Mouse (Mus musculus) lung, adult 2 months (tissue): ENCODE measurements at regions not wholly inside any gene's neighbourhood (a gene's known extent, or its start where the extent isn't known, plus 50 kb on each side); places are given as distances from the start of the nearest gene placed in this dataset.

Source experiments
- CTCF ChIP-seq: fragments of 200-500 bp; IDR thresholded peaks from 2 replicates; pipeline ENCODE4 v1.5.1; 2011; ENCODE audit warnings: mild to moderate bottlenecking, low read length, control low read depth; ENCODE audit not compliant: insufficient read depth
- POLR2A ChIP-seq: fragments of 200-500 bp; IDR thresholded peaks from 2 replicates; pipeline ENCODE4 v1.6.1; 2011; ENCODE audit warnings: low read depth, mild to moderate bottlenecking, control low read depth, low read length, borderline replicate concordance; ENCODE audit errors: extremely low read depth

DNA sequence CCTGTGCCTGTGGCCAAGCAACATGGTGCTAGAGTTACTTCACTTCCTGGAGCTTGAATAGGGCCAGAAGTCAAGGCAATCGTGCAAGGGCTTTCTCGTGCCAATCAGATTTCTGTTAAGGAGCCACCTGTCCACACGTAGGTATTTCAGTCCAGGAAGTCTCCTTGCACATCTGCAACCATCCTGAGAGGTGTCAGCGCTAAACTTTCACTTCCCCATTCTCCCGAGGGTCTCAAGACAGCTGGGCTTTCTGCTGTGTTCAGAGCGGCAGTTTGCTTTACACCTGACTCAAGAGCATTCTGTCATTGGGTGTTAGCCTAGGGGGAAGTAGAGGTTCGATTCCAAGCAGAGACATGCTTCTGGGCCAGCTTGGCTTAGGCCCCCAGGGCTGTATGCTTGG is 129.5 kb upstream of the Gypa start:
- TF ChIP-seq CTCF (no peak), POLR2A (no peak)
